Mouse (Mus musculus) neutrophil, adult 5-6 weeks (primary cell): ENCODE data around the gene Auh. TPM values are rescaled to one million over a fixed set of nuclear protein-coding genes. Genes with fewer than 3 reads are reported as not detected.
A peak's percentile ranks its signal among the peaks of the same experiment; 100 is the strongest.

ENCODE experiments used
- ATAC-seq: fragments of 151-379, 151-347 bp; 2 replicates; pipeline ENCODE4 v1.8.0; 2017; ENCODE audit warnings: mild to moderate bottlenecking, moderate TSS enrichment; ENCODE audit not compliant: insufficient number of reproducible peaks, poor library complexity, low FRiP score, severe bottlenecking; ENCODE audit errors: extremely low read depth
- total RNA-seq: library from RNA; stranded (forward); fragments of 200-1000 nt; gene quantifications from 2 replicates; pipeline ENCODE4 v1.2.3, GENCODE M21; 2017

Gene Auh
- total RNA-seq, 1 experiment from 2014 or later: 64.9 TPM

GRCm38 (mm10) chr13:52819901-52820300 lies 109.6 kb downstream of the Auh start:
- ATAC-seq: no peak

- no peak for ATAC-seq
Measured at GRCm38 (mm10) chr13:52818760-52819159, 110.7 kb downstream of the Auh start.

- ATAC-seq: no peak
Measured at GRCm38 (mm10) chr13:52817991-52818491, 111.4 kb downstream of the Auh start.

GRCm38 (mm10) chr13:52813750-52814149 lies 115.7 kb downstream of the Auh start:
- no peak for ATAC-seq

GRCm38 (mm10) chr13:52812549-52813515 lies 116.6 kb downstream of the Auh start:
- ATAC-seq: no peak

- 0 out of 2 replicates have a peak, but pooled peaks have one; percentile 5 for ATAC-seq
Measured at GRCm38 (mm10) chr13:52807722-52808121, 121.8 kb downstream of the Auh start.

- no peak for ATAC-seq
Measured at GRCm38 (mm10) chr13:52806029-52806428, 123.5 kb downstream of the Auh start.

GRCm38 (mm10) chr13:52805581-52805980 lies 123.9 kb downstream of the Auh start:
- ATAC-seq: no peak

GRCm38 (mm10) chr13:52802482-52802881 lies 127.0 kb downstream of the Auh start:
- no peak for ATAC-seq

GRCm38 (mm10) chr13:52800687-52801341 lies 128.7 kb downstream of the Auh start:
- no peak for ATAC-seq

GRCm38 (mm10) chr13:52800091-52800490 lies 129.4 kb downstream of the Auh start:
- no peak for ATAC-seq

- ATAC-seq: no peak
Measured at GRCm38 (mm10) chr13:52794232-52794631, 135.2 kb downstream of the Auh start.

GRCm38 (mm10) chr13:52793434-52793989 lies 136.0 kb downstream of the Auh start:
- peak; percentile 81 for ATAC-seq

GRCm38 (mm10) chr13:52792242-52792844 lies 137.1 kb downstream of the Auh start:
- ATAC-seq: no peak

- no peak for ATAC-seq
Measured at GRCm38 (mm10) chr13:52790894-52791293, 138.6 kb downstream of the Auh start.
